Mouse (Mus musculus): ENCODE measurements at regions not wholly inside any gene's neighbourhood (a gene's known extent, or its start where the extent isn't known, plus 50 kb on each side); places are given as distances from the start of the nearest gene placed in this dataset.

GRCm38 (mm10) chr12:39761326-39761725 is 276.5 kb downstream of the Arl4a start:
- TF ChIP-seq POLR2A (IDR thresholded peaks at IDR 0.05; ENCODE audit: borderline replicate concordance, extremely low read depth, insufficient read depth, insufficient read length, poor library complexity, severe bottlenecking) (no peak), CTCF (IDR thresholded peaks at IDR 0.05; ENCODE audit: borderline replicate concordance, extremely low read depth, insufficient read depth, insufficient read length) (no peak)
- DNase-seq (ENCODE audit: low read depth): no peak

- no peak for DNase-seq (ENCODE audit: low read depth)
- no peak for TF ChIP-seq CTCF (IDR thresholded peaks at IDR 0.05; ENCODE audit: borderline replicate concordance, extremely low read depth, insufficient read depth, insufficient read length)
- no peak for TF ChIP-seq POLR2A (IDR thresholded peaks at IDR 0.05; ENCODE audit: borderline replicate concordance, extremely low read depth, insufficient read depth, insufficient read length, poor library complexity, severe bottlenecking)
Observed at GRCm38 (mm10) chr12:39757975-39758374, 279.9 kb downstream of the Arl4a start.

- DNase-seq (ENCODE audit: low read depth): no peak
- TF ChIP-seq CTCF (IDR thresholded peaks at IDR 0.05; ENCODE audit: borderline replicate concordance, extremely low read depth, insufficient read depth, insufficient read length) (no peak), POLR2A (IDR thresholded peaks at IDR 0.05; ENCODE audit: borderline replicate concordance, extremely low read depth, insufficient read depth, insufficient read length, poor library complexity, severe bottlenecking) (no peak)
Observed at GRCm38 (mm10) chr12:39751850-39752249, 286.0 kb downstream of the Arl4a start.

GRCm38 (mm10) chr12:39742156-39743063 is 295.4 kb downstream of the Arl4a start:
- DNase-seq (ENCODE audit: low read depth): peak; percentile 56
- TF ChIP-seq POLR2A (IDR thresholded peaks at IDR 0.05; ENCODE audit: borderline replicate concordance, extremely low read depth, insufficient read depth, insufficient read length, poor library complexity, severe bottlenecking): no peak
- no peak for TF ChIP-seq CTCF (IDR thresholded peaks at IDR 0.05; ENCODE audit: borderline replicate concordance, extremely low read depth, insufficient read depth, insufficient read length)

- DNase-seq (ENCODE audit: low read depth): peak; percentile 60
- no peak for TF ChIP-seq POLR2A (IDR thresholded peaks at IDR 0.05; ENCODE audit: borderline replicate concordance, extremely low read depth, insufficient read depth, insufficient read length, poor library complexity, severe bottlenecking)
- no peak for TF ChIP-seq CTCF (IDR thresholded peaks at IDR 0.05; ENCODE audit: borderline replicate concordance, extremely low read depth, insufficient read depth, insufficient read length)
Observed at GRCm38 (mm10) chr12:39741051-39741847, 296.6 kb downstream of the Arl4a start.

GRCm38 (mm10) chr12:39736966-39737365 is 300.9 kb downstream of the Arl4a start:
- no peak for TF ChIP-seq POLR2A (IDR thresholded peaks at IDR 0.05; ENCODE audit: borderline replicate concordance, extremely low read depth, insufficient read depth, insufficient read length, poor library complexity, severe bottlenecking)
- no peak for TF ChIP-seq CTCF (IDR thresholded peaks at IDR 0.05; ENCODE audit: borderline replicate concordance, extremely low read depth, insufficient read depth, insufficient read length)
- no peak for DNase-seq (ENCODE audit: low read depth)

GRCm38 (mm10) chr12:39736097-39736920 is 301.5 kb downstream of the Arl4a start:
- no peak for TF ChIP-seq CTCF (IDR thresholded peaks at IDR 0.05; ENCODE audit: borderline replicate concordance, extremely low read depth, insufficient read depth, insufficient read length)
- no peak for TF ChIP-seq POLR2A (IDR thresholded peaks at IDR 0.05; ENCODE audit: borderline replicate concordance, extremely low read depth, insufficient read depth, insufficient read length, poor library complexity, severe bottlenecking)
- peak; percentile 68 for DNase-seq (ENCODE audit: low read depth)

GRCm38 (mm10) chr12:39734176-39734575 is 303.6 kb downstream of the Arl4a start:
- TF ChIP-seq POLR2A (IDR thresholded peaks at IDR 0.05; ENCODE audit: borderline replicate concordance, extremely low read depth, insufficient read depth, insufficient read length, poor library complexity, severe bottlenecking): no peak
- TF ChIP-seq CTCF (IDR thresholded peaks at IDR 0.05; ENCODE audit: borderline replicate concordance, extremely low read depth, insufficient read depth, insufficient read length): no peak
- DNase-seq (ENCODE audit: low read depth): peak; percentile 79

GRCm38 (mm10) chr12:39731177-39731576 is 306.6 kb downstream of the Arl4a start:
- TF ChIP-seq POLR2A (IDR thresholded peaks at IDR 0.05; ENCODE audit: borderline replicate concordance, extremely low read depth, insufficient read depth, insufficient read length, poor library complexity, severe bottlenecking) (no peak), CTCF (IDR thresholded peaks at IDR 0.05; ENCODE audit: borderline replicate concordance, extremely low read depth, insufficient read depth, insufficient read length) (peak; percentile 12; the same call in 1 of the 2 replicates)
- DNase-seq (ENCODE audit: low read depth): no peak

GRCm38 (mm10) chr12:39729255-39729654 is 308.6 kb downstream of the Arl4a start:
- DNase-seq (ENCODE audit: low read depth): peak; percentile 55
- TF ChIP-seq CTCF (IDR thresholded peaks at IDR 0.05; ENCODE audit: borderline replicate concordance, extremely low read depth, insufficient read depth, insufficient read length): no peak
- no peak for TF ChIP-seq POLR2A (IDR thresholded peaks at IDR 0.05; ENCODE audit: borderline replicate concordance, extremely low read depth, insufficient read depth, insufficient read length, poor library complexity, severe bottlenecking)

All from brain, embryonic 14.5 days (tissue).